Mouse (Mus musculus): ENCODE results near the gene Myo1e. TPM values are rescaled to one million over a fixed set of nuclear protein-coding genes. Genes with fewer than 3 reads are reported as not detected.

Myo1e gene
- polyA plus RNA-seq, 1 experiment from 2014 or later = 11.0 TPM

GRCm38 (mm10) chr9:70202753-70203152 is 4.4 kb upstream of the Myo1e start:
- Histone ChIP-seq H3K36me3 (no peaks in the 10 kb centered on the region), H3K4me2 (replicated peaks) (no peak overlapping the region), H3K27me3 (peaks cover 10% of the 10 kb centered on the region), H3K4me1 (peaks cover 6% of the 10 kb centered on the region; the same call in 1 of the 2 replicates), H3K9ac (replicated peaks) (no peak overlapping the region), H3K27ac (replicated peaks) (no peak overlapping the region), H3K9me3 (no peaks in the 10 kb centered on the region), H3K4me3 (no peak overlapping the region)
- 63% methylated on average over 5 of the region's 5 CpGs for WGBS
- ATAC-seq (ENCODE audit: low FRiP score, low read depth) = no peak

DNA sequence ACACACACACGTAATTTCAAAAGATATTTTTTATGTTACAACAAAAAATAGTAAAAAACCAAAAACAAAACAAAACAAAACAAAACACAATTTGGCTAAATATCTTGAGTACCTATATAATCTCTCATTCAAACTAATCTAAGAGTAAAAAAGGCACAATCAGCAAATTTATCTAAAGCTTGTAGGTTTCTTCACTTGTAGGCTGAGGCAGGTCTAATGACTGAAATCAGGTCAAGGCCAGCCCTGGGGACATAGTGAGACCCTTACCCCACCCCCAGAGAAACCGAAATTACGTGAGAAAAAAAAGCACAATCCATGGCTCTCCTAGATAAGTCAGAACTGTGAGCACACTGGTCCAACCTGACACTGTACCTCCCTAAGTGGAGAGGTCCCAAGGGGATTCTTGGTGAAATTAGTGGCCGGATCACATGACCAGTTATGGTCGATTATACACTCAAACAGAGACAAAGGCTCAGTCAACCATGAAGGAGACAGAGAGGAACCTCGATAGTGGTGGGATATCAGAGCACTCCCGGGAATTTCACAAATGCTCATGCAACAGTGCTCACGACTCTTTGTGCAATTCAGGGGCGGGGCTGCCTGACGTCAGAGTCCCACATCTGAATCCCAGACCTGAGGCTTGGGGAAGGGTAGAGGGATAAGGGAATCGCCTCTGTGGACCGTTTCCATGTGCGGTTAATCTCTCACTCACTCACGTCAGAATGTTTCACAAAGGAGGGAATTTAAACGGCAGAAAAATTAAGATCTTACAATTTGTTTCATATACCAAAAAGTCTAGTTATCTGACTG is 3.7 kb upstream of the Myo1e start:
- H3K9ac ChIP-seq (replicated peaks) = no peak overlapping the region
- no peaks in the 10 kb centered on the region for H3K36me3 ChIP-seq
- H3K27ac ChIP-seq (replicated peaks) = no peak overlapping the region
- peaks cover 13% of the 10 kb centered on the region for H3K4me1 ChIP-seq
- H3K27me3 ChIP-seq = peaks cover 10% of the 10 kb centered on the region
- H3K9me3 ChIP-seq = no peaks in the 10 kb centered on the region
- WGBS = 59% methylated on average over 15 of the region's 15 CpGs
- H3K4me3 ChIP-seq = no peak overlapping the region
- no peak for ATAC-seq (ENCODE audit: low FRiP score, low read depth)
- no peak overlapping the region for H3K4me2 ChIP-seq (replicated peaks)

- H3K36me3 ChIP-seq = no peaks in the 10 kb centered on the region
- peak overlapping the region; percentile 59 for H3K4me3 ChIP-seq
- no peaks in the 10 kb centered on the region for H3K9me3 ChIP-seq
- peak overlapping the region; percentile 67 for H3K9ac ChIP-seq (replicated peaks)
- H3K4me1 ChIP-seq = peaks cover 15% of the 10 kb centered on the region
- H3K27ac ChIP-seq (replicated peaks) = no peak overlapping the region
- WGBS = under 1% methylated on average over 26 of the region's 26 CpGs
- H3K4me2 ChIP-seq (replicated peaks) = peak overlapping the region; percentile 98
- peak; percentile 44; the same call in 1 of the 2 replicates for ATAC-seq (ENCODE audit: low FRiP score, low read depth)
- H3K27me3 ChIP-seq = peaks cover 25% of the 10 kb centered on the region
Observed at GRCm38 (mm10) chr9:70207981-70208521, 901 bp downstream of the Myo1e start.

DNA sequence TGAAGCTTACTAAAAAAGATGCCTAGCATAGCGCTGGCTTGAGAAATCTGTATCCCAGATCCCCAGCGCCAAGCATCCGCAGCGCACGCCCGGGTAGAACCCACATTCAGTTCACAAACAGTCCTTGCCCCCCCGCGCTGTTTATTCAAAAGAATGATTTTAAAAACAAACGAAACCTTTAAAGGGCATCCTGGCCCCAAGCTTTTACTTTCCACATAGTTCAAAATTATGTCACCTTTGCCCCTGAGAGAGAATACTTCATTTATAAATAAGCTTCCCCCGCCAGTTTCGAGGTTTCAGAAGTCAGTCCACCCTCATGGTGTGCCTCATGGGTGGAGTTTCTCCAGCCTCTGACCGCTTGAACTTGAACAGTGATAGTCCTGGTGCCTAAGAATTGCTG is 1.6 kb downstream of the Myo1e start:
- Histone ChIP-seq H3K9ac (replicated peaks) (no peak overlapping the region), H3K9me3 (no peaks in the 10 kb centered on the region), H3K36me3 (no peaks in the 10 kb centered on the region), H3K4me2 (replicated peaks) (peak overlapping the region; percentile 98), H3K4me3 (peak overlapping the region; percentile 59), H3K4me1 (peaks cover 15% of the 10 kb centered on the region), H3K27ac (replicated peaks) (no peak overlapping the region), H3K27me3 (peaks cover 25% of the 10 kb centered on the region)
- ATAC-seq (ENCODE audit: low FRiP score, low read depth) = no peak
- 16% methylated on average over 12 of the region's 12 CpGs for WGBS

- H3K4me1 ChIP-seq = peaks cover 15% of the 10 kb centered on the region
- no peaks in the 10 kb centered on the region for H3K9me3 ChIP-seq
- H3K27ac ChIP-seq (replicated peaks) = no peak overlapping the region
- peaks cover 25% of the 10 kb centered on the region for H3K27me3 ChIP-seq
- ATAC-seq (ENCODE audit: low FRiP score, low read depth) = no peak
- H3K36me3 ChIP-seq = no peaks in the 10 kb centered on the region
- no peak overlapping the region for H3K4me3 ChIP-seq
- 82% methylated on average over 8 of the region's 8 CpGs for WGBS
- H3K4me2 ChIP-seq (replicated peaks) = no peak overlapping the region
- H3K9ac ChIP-seq (replicated peaks) = no peak overlapping the region
Observed at GRCm38 (mm10) chr9:70209296-70210049, 2.3 kb downstream of the Myo1e start.

DNA sequence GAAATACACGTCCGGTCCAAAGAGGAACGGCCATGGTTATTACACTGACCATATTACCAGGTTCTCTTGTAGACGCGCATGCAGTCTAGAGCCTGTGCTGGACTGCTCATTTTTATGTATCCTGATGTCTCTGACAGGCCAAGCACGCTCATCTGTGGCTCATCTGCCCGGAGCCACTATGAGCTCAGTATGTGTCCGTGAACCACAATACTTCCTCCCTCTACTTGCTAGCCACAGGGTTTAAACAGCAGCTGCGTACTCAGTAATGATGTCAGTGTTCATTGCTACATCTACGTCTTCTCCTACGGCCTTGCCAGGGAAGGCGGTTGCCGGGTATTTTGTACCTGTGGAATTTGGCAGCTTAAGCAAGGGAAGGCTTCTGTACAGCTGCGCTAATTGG is 4.5 kb downstream of the Myo1e start:
- H3K4me3 ChIP-seq = no peak overlapping the region
- H3K27me3 ChIP-seq = peaks cover 16% of the 10 kb centered on the region; the same call in 1 of the 2 replicates
- no peaks in the 10 kb centered on the region for H3K9me3 ChIP-seq
- no peak for ATAC-seq (ENCODE audit: low FRiP score, low read depth)
- H3K4me1 ChIP-seq = peaks cover 15% of the 10 kb centered on the region
- no peak overlapping the region for H3K27ac ChIP-seq (replicated peaks)
- 84% methylated on average over 14 of the region's 14 CpGs for whole genome bisulfite sequencing
- H3K4me2 ChIP-seq (replicated peaks) = no peak overlapping the region
- H3K36me3 ChIP-seq = no peaks in the 10 kb centered on the region
- no peak overlapping the region for H3K9ac ChIP-seq (replicated peaks)

GRCm38 (mm10) chr9:70216517-70216916 is 9.4 kb downstream of the Myo1e start:
- Histone ChIP-seq H3K9me3 (no peaks in the 10 kb centered on the region), H3K36me3 (no peaks in the 10 kb centered on the region), H3K4me1 (0 out of 2 replicates have a peak, but pooled peaks cover 2% of the 10 kb centered on the region), H3K27me3 (0 out of 2 replicates have a peak, but pooled peaks cover 5% of the 10 kb centered on the region), H3K27ac (replicated peaks) (no peak overlapping the region), H3K4me3 (no peak overlapping the region), H3K9ac (replicated peaks) (no peak overlapping the region), H3K4me2 (replicated peaks) (no peak overlapping the region)
- ATAC-seq (ENCODE audit: low FRiP score, low read depth) = no peak
- 83% methylated on average over 6 of the region's 6 CpGs for WGBS

GRCm38 (mm10) chr9:70219295-70219931 is 12.3 kb downstream of the Myo1e start:
- Histone ChIP-seq H3K27me3 (no peaks in the 10 kb centered on the region), H3K4me3 (no peak overlapping the region), H3K36me3 (no peaks in the 10 kb centered on the region), H3K9me3 (no peaks in the 10 kb centered on the region), H3K27ac (replicated peaks) (no peak overlapping the region), H3K9ac (replicated peaks) (no peak overlapping the region), H3K4me1 (0 out of 2 replicates have a peak, but pooled peaks cover 2% of the 10 kb centered on the region), H3K4me2 (replicated peaks) (no peak overlapping the region)
- ATAC-seq (ENCODE audit: low FRiP score, low read depth) = no peak
- 73% methylated on average over 6 of the region's 6 CpGs for WGBS

GRCm38 (mm10) chr9:70220461-70221170 is 13.5 kb downstream of the Myo1e start:
- no peak for ATAC-seq (ENCODE audit: low FRiP score, low read depth)
- Histone ChIP-seq H3K27ac (replicated peaks) (no peak overlapping the region), H3K27me3 (no peaks in the 10 kb centered on the region), H3K36me3 (no peaks in the 10 kb centered on the region), H3K4me2 (replicated peaks) (no peak overlapping the region), H3K4me3 (no peak overlapping the region), H3K4me1 (0 out of 2 replicates have a peak, but pooled peaks cover 2% of the 10 kb centered on the region), H3K9me3 (no peaks in the 10 kb centered on the region), H3K9ac (replicated peaks) (no peak overlapping the region)
- WGBS = 70% methylated on average over 7 of the region's 7 CpGs

- Histone ChIP-seq H3K4me2 (replicated peaks) (no peak overlapping the region), H3K9ac (replicated peaks) (no peak overlapping the region), H3K4me3 (no peak overlapping the region), H3K9me3 (no peaks in the 10 kb centered on the region), H3K4me1 (0 out of 2 replicates have a peak, but pooled peaks cover 2% of the 10 kb centered on the region), H3K36me3 (no peaks in the 10 kb centered on the region), H3K27ac (replicated peaks) (no peak overlapping the region), H3K27me3 (no peaks in the 10 kb centered on the region)
- no peak for ATAC-seq (ENCODE audit: low FRiP score, low read depth)
- 80% methylated on average over 4 of the region's 4 CpGs for WGBS
Observed at GRCm38 (mm10) chr9:70223142-70223541, 16.0 kb downstream of the Myo1e start.

DNA sequence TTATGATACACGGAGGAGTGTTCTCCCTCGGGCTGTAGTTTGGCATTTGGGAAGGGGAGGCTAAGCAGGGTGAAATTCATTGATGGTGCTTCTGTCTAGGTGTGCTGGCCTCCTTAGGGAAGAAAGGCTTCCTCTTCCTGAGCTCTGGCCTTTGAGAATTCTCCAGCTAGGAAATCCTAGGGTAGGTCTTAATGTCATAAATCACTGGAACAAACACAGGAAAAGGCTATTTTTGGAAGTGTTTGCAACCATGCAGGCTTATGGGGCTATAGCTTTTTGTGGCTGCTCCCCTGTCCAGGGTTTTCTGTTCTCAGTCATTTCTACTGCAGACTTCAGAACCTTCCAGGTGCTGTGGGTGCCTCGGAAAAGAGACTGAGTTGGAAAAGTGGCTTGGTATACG is 16.9 kb downstream of the Myo1e start:
- ATAC-seq (ENCODE audit: low FRiP score, low read depth) = no peak
- Histone ChIP-seq H3K36me3 (no peaks in the 10 kb centered on the region), H3K4me1 (0 out of 2 replicates have a peak, but pooled peaks cover 2% of the 10 kb centered on the region), H3K27ac (replicated peaks) (no peak overlapping the region), H3K9ac (replicated peaks) (no peak overlapping the region), H3K4me3 (no peak overlapping the region), H3K4me2 (replicated peaks) (no peak overlapping the region), H3K9me3 (no peaks in the 10 kb centered on the region), H3K27me3 (no peaks in the 10 kb centered on the region)
- 92% methylated on average over 4 of the region's 4 CpGs for WGBS
